21 mouse cellular contexts compared by ENCODE assay signal in the genomic region with DNA sequence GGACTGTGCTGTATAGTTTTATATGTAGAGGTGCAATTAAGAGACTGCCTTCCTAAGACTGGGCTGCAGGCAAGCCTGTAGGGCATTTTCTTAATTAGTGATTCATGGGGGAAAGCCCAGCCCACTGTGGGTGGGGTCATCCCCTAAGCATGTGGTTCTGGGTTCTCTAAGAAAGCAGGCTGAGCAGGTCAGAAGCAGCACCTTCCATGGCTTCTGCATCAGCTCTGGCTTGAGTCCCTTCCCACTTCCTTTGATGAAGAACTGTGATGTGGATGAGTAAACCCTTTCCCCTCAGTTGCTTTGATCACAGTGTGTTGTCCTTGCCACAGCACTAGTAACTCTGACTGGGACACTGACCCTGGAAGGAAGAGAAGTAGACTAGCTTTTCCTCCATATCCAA. TPM values are rescaled to one million over a fixed set of nuclear protein-coding genes. Genes with fewer than 3 reads are reported as not detected.
A peak's percentile ranks its signal among the peaks of the same experiment; 100 is the strongest.
DNase-seq lines count a peak whose midpoint lies in the region; ATAC-seq and TF ChIP-seq lines count a peak whose summit lies in the region.
"Had no signal": no experiment of that assay in that cellular context is flagged by ENCODE, and none has a peak within 500 bp of the region (broad histone marks: within the 10 kb centered on the region; RNA-seq: fewer than 3 reads in every experiment).

No protein-coding gene starts in this region.

- no peak overlapping the region for H3K4me2 ChIP-seq in CH12.LX (ENCODE audit: insufficient read depth, low read depth, poor library complexity, severe bottlenecking)
- H3K4me2 ChIP-seq in forebrain, embryonic 11.5 days (ENCODE audit: low read depth, low read length, severe bottlenecking): no peak overlapping the region
- H3K4me2 ChIP-seq: embryonic facial prominence, embryonic 13.5 days; hindbrain, embryonic 13.5 days; intestine, embryonic 15.5 days had no signal

- H3K4me3 ChIP-seq in CH12.LX (replicated peaks in 1 of 3; ENCODE audit: low read depth in 2 of 3, low read length in 2 of 3, poor library complexity in 1 of 3): no peak overlapping the region
- no peak overlapping the region for H3K4me3 ChIP-seq in left cerebral cortex, adult 2 months
- no peak overlapping the region for H3K4me3 ChIP-seq in forebrain, embryonic 11.5 days (ENCODE audit: low read depth, low read length)
- H3K4me3 ChIP-seq: embryonic facial prominence, embryonic 13.5 days; gastrocnemius, adult 2 months; heart, embryonic 10.5 days; hindbrain, embryonic 13.5 days; intestine, embryonic 15.5 days had no signal

- H3K27me3 ChIP-seq in CH12.LX (replicated peaks): no peaks in the 10 kb centered on the region
- H3K27me3 ChIP-seq in forebrain, embryonic 11.5 days (ENCODE audit: control insufficient read depth, insufficient read depth, low read length): no peaks in the 10 kb centered on the region
- H3K27me3 ChIP-seq: embryonic facial prominence, embryonic 13.5 days; hindbrain, embryonic 13.5 days; intestine, embryonic 15.5 days had no signal

- TF ChIP-seq EP300 in CH12.LX (IDR thresholded peaks at IDR 0.05; ENCODE audit: low read length): no peak

- no peak for TF ChIP-seq RAD21 in CH12.LX (IDR thresholded peaks at IDR 0.05; ENCODE audit: low read depth, low read length)

- intact Hi-C loops in left cerebral cortex, adult 2 months (cut with DNase I): no loop called here

- H3K79me2 ChIP-seq in CH12.LX (replicated peaks; ENCODE audit: control insufficient read depth, extremely low read depth, insufficient read depth, poor library complexity, severe bottlenecking): no peaks in the 10 kb centered on the region; the same call in 1 of the 2 replicates

- peak; percentile 56 for DNase-seq in adrenal gland, adult 2 months
- no peak for DNase-seq in adrenal gland, postnatal 4 days (ENCODE audit: low spot score in 2 of 2)
- DNase-seq in CH12.LX (ENCODE audit: extremely low read depth) (peak; percentile 7), ZHBTc4 (ENCODE audit: low read depth, low spot score) (peak; percentile 48)
- peak; percentile 48 to 58 for DNase-seq in adrenal gland, postnatal 36 days
- no peak for DNase-seq in spleen, adult 18-20 months
- no peak for DNase-seq in left cerebral cortex, adult 2 months (ENCODE audit: extremely low spot score in 1 of 2, low spot score in 2 of 2)
- DNase-seq in forebrain, embryonic 11.5 days (ENCODE audit: low spot score): no peak
- DNase-seq: cerebellum, adult 11-12 months; cerebellum, adult 9-10 months; cerebellum, postnatal 25 days; gastrocnemius, adult 2 months; gastrocnemius, postnatal 25 days; heart, adult 18-20 months; heart, postnatal 10 days; kidney, adult 18-20 months had no signal

- dilution Hi-C loops in CH12.LX (cut with MboI; ENCODE audit: extremely low pct_ligation_motif_present, extremely low pct_unique_long_range_greater_than_20kb, low sequenced_read_pairs): no loop called here

- no peak for TF ChIP-seq CTCF in CH12.LX (conservative IDR thresholded peaks at IDR 0.05 in 1 of 2, IDR thresholded peaks at IDR 0.05 in 1 of 2; ENCODE audit: low read depth in 2 of 2, low read length in 2 of 2)
- no peak for TF ChIP-seq CTCF in left cerebral cortex, adult 2 months (IDR thresholded peaks at IDR 0.05)

- peaks cover 13 to 42% of the 10 kb centered on the region in 2 experiments for H3K36me3 ChIP-seq in CH12.LX (replicated peaks in 1 of 2; ENCODE audit: control insufficient read depth in 1 of 2, insufficient read depth in 1 of 2, low read length in 1 of 2)
- no peaks in the 10 kb centered on the region for H3K36me3 ChIP-seq in forebrain, embryonic 11.5 days (ENCODE audit: control insufficient read depth, insufficient read depth, low read length)
- H3K36me3 ChIP-seq: embryonic facial prominence, embryonic 13.5 days; heart, embryonic 10.5 days; hindbrain, embryonic 13.5 days; intestine, embryonic 15.5 days had no signal

- in situ Hi-C loops in CH12.LX (cut with MboI; ENCODE audit: low pct_ligation_motif_present, low pct_unique_long_range_greater_than_20kb, low sequenced_read_pairs): no loop called here

- no peak overlapping the region for H3K27ac ChIP-seq in CH12.LX (ENCODE audit: insufficient read depth, low read depth)
- no peak overlapping the region for H3K27ac ChIP-seq in left cerebral cortex, adult 2 months
- H3K27ac ChIP-seq in forebrain, embryonic 11.5 days (ENCODE audit: low read depth, low read length): no peak overlapping the region
- H3K27ac ChIP-seq: embryonic facial prominence, embryonic 13.5 days; gastrocnemius, adult 2 months; heart, embryonic 10.5 days; hindbrain, embryonic 13.5 days; intestine, embryonic 15.5 days had no signal

- ATAC-seq in forebrain, embryonic 11.5 days (replicated peaks; ENCODE audit: low FRiP score): no peak
- ATAC-seq: forebrain, embryonic 14.5 days; intestine, embryonic 15.5 days had no signal

- H3K9me3 ChIP-seq in CH12.LX (replicated peaks; ENCODE audit: low read length): no peaks in the 10 kb centered on the region
- no peaks in the 10 kb centered on the region for H3K9me3 ChIP-seq in forebrain, embryonic 11.5 days (ENCODE audit: control insufficient read depth, low read length)
- H3K9me3 ChIP-seq: embryonic facial prominence, embryonic 13.5 days; heart, embryonic 10.5 days; hindbrain, embryonic 13.5 days; intestine, embryonic 15.5 days had no signal

- H3K4me1 ChIP-seq in CH12.LX (ENCODE audit: control insufficient read depth in 1 of 2, insufficient read depth in 2 of 2): peaks cover 0 to 8% of the 10 kb centered on the region in 2 experiments; a peak in 1 of 4 replicates
- H3K4me1 ChIP-seq in forebrain, embryonic 11.5 days (replicated peaks; ENCODE audit: control insufficient read depth, insufficient read depth, low read length): no peaks in the 10 kb centered on the region
- H3K4me1 ChIP-seq: embryonic facial prominence, embryonic 13.5 days; heart, embryonic 10.5 days; hindbrain, embryonic 13.5 days; intestine, embryonic 15.5 days had no signal

- no peak overlapping the region for H3K9ac ChIP-seq in CH12.LX (ENCODE audit: insufficient read depth, low read depth)
- H3K9ac ChIP-seq in forebrain, embryonic 11.5 days (ENCODE audit: low read length): no peak overlapping the region
- H3K9ac ChIP-seq: embryonic facial prominence, embryonic 13.5 days; hindbrain, embryonic 13.5 days; intestine, embryonic 15.5 days had no signal

- no peak for TF ChIP-seq POLR2A in CH12.LX (IDR thresholded peaks at IDR 0.05; ENCODE audit: low read depth, low read length)

TF ChIP-seq in CH12.LX, 34 proteins besides CTCF, POLR2A, EP300 and RAD21:
- TF ChIP-seq JUN (IDR thresholded peaks at IDR 0.05; ENCODE audit: insufficient read depth, low read depth, low read length): no peak

RNA-seq across cellular contexts. Expression of gene Fam129a, which starts 39.6 kb away (rescaled TPM):
- 100 to 1,000 TPM; 101 to 116 TPM for total RNA-seq in adrenal gland, adult 2 months (2021)
- 9.7 and 12.9 TPM in 2 replicates for polyA plus RNA-seq in adrenal gland, adult 2 months (2012; rRNA removed)
- total RNA-seq in adrenal gland, postnatal 4 days (2021): 10 to 100 TPM; 69.0 to 77.2 TPM
- total RNA-seq in CH12.LX (2012; rRNA removed) (25.9 and 48.3 TPM in 2 replicates), CH12.LX (2014; rRNA removed) (30.8 and 37.0 TPM in 2 replicates)
- 26.2 and 27.8 TPM in 2 replicates for polyA plus RNA-seq in CH12.LX (2012; ENCODE audit: insufficient read length, low read depth)
- 100 to 1,000 TPM; 108 to 202 TPM for total RNA-seq in adrenal gland, postnatal 36 days (2021)
- total RNA-seq in left cerebral cortex, adult 2 months (2021): 1 to 10 TPM; 1.4 to 2.1 TPM
- polyA plus RNA-seq in forebrain, embryonic 11.5 days (2014; fragmentation: Nextera tagmentation; extraction: Ambion mirVana): 1.1 and 1.3 TPM in 2 replicates

Comparison
In these comparisons a context has a peak if more than half of its experiments do, and no peak if none do; other contexts are left out.
1. DNase-seq: peak in adrenal gland, adult 2 months (single experiment), CH12.LX (single experiment), ZHBTc4 (single experiment) and adrenal gland, postnatal 36 days (2 of 2); none in adrenal gland, postnatal 4 days (0 of 2), spleen, adult 18-20 months (0 of 2), left cerebral cortex, adult 2 months (0 of 2) and forebrain, embryonic 11.5 days (single experiment).
2. RNA of gene Fam129a, which starts 39.6 kb away (total RNA-seq): 108 to 202 TPM in adrenal gland, postnatal 36 days, 101 to 116 TPM in adrenal gland, adult 2 months, 69.0 to 77.2 TPM in adrenal gland, postnatal 4 days and 25.9 to 48.3 TPM in CH12.LX; 1.4 to 2.1 TPM in left cerebral cortex, adult 2 months; every median in the first group is over 4 times any median in the second.